Mouse (Mus musculus) adipocyte (in vitro differentiated cells): Measurements from ENCODE around the gene Pafah1b2.

Source experiments
- DNase-seq: peaks from one replicate; pipeline ENCODE4 v3.0.0-alpha.2; 2016; ENCODE audit warnings: low spot score

Pafah1b2 gene

DNA sequence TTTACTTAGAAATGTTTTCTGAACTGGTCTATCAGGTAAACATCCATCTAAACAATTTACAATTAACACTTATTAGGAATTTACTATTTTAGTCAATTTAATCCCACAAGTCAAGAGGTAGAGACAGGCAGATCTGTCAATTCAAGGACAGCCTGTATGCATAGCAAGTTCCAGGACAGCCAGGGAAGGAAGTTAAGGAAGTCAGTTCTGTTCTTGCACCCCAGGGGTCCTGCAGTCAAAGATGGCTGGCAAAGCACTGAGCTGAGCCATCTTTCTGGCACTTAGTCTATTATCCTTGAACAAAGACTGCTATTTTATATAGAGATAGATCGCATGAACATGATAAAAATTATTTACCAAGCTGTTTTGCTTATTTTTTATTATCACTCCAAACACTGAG is 31.9 kb downstream of the Pafah1b2 start:
- no peak for DNase-seq

DNA sequence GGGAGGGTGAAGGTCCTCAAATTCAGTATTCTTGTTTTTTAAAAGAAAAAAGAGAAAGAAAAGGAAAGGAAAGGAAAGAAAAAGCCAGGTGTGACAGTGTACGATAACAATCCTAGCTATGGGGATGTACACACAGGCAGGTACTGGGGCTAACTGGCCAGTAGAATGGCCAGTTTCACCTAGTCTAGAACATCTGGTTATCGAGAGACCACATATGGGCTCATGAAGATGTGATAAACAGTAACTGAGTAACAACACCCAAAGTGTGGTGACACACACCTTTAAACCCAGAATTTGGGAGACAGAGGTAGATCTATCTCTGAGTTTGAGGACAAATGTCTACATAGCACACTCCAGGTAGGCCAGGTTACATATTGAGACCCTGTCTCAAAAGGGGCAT is 32.7 kb downstream of the Pafah1b2 start:
- no peak for DNase-seq

DNA sequence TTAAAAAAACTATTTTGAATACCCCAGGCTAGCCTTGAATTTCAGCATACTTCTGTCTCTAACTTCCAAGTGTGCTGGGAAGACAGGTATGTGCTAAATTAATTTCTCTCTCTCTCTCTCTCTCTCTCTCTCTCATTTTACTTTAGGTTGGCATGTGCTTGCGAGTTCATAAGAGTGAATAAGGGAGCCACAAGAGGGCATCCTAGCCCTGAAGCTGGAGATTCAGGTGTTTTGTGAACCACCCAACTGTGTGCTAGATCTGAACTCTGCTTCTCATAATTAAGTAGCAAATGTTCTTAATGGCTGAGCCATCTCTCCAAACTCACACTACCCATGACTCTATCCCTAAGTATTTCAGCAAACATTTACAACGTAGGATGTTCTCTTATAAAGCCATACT is 35.6 kb downstream of the Pafah1b2 start:
- no peak for DNase-seq

DNA sequence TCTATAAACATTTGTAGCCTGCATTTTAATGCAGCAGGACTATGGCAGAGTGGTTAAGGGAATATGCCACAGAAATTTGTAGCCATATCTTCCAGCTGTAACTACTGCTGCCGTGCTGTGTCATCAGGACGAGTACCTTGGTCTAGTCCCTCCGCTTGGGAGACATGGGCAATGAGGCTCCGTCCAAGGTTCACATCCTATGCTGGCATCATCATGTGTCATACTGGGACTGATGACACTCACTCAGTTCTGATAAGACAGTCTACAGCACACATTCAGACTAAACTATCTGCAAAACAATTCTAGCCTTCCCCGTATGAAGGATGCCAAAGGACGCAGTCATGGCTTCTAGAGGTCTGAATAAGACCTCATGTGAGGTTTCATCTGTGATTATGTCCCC is 48.9 kb downstream of the Pafah1b2 start:
- no peak for DNase-seq

DNA sequence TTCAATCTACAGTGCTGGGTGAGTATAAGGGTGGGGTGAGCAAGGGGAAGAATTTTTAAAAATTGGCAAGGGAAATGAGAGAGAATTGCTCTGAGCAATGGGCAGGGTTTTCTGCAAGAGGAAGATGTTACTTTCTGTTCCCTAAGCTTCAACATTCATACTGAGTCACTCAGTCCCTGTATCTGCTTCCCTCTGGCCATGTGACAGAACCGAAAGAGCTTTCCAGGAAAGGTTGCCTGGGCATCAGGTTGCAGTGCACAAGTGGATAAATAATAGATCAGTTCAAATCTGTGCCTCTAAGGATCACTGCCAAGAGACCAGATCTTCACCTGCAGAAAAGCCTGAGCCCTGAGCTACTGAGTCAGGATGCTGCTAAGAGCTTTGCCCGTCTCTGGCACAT is 50.6 kb downstream of the Pafah1b2 start:
- DNase-seq: peak; percentile 42

DNA sequence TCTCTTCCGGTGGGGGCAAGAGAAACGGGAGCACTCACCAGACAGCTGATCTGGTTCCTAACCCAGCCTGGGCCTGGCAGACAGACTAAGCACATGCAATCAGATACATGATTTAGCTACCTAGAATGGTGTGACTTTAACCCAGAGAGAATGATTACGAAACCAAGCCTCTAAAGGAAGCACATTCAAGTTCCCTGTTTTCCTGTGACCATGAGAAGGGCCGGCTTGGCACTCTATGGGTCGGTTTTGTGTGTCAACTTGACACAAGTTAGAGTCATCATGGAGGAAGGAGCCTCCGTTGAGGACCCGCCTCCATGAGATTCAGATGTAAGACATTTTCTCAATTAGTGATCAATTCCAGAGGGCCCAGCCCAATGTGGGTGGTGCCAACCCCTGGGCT is 52.8 kb downstream of the Pafah1b2 start:
- peak; percentile 68 for DNase-seq

DNA sequence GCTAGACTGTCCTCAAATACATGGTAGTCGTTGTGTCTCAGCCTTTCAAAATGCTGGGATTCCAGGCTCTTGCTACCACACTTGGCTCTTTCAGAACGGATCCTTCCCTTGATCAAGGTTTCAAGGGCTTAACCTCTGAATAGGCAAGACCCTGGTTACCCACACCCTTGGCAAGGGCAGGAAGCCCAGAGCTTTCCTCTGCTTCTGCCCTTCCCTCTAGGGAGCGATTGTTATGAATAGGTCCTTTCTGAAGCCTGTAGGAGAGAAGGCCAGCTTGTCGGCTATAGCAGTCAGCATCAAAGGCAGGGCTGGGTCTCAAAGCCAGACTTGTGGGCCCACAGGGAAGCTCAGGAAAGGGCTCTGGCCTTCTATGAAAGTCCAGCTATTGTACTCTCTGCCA is 53.6 kb downstream of the Pafah1b2 start:
- DNase-seq: no peak

DNA sequence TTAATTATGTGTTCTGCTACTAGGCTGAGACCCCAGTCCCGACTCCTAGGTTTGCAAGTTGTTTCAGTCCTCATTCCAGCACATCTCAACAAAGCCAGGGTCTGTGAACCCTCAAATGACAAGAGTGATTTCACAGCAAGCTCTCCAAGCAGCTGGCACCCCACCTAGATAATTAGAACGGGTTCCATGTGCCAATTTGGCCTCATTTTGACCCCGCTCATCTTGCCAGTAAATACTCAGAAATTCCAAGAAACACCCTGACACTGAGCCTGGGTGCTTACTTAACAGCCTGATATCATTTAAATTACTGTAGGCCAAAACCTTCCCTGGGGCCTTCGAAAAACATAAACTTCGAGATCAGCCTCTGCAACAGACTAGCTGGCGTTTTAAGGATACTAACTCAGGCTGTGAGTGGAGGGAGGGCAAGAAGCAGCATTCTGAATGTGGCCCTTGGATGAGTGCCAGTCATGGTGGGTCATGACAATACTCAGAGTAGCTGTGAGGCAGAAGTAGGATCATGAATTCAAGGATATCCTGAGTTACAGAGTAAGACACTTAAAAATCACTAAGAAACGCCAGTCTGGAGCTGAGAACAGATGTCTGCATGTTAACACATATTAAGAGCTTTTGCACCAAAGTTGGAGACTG is 54.3 kb downstream of the Pafah1b2 start:
- peak; percentile 59 for DNase-seq

DNA sequence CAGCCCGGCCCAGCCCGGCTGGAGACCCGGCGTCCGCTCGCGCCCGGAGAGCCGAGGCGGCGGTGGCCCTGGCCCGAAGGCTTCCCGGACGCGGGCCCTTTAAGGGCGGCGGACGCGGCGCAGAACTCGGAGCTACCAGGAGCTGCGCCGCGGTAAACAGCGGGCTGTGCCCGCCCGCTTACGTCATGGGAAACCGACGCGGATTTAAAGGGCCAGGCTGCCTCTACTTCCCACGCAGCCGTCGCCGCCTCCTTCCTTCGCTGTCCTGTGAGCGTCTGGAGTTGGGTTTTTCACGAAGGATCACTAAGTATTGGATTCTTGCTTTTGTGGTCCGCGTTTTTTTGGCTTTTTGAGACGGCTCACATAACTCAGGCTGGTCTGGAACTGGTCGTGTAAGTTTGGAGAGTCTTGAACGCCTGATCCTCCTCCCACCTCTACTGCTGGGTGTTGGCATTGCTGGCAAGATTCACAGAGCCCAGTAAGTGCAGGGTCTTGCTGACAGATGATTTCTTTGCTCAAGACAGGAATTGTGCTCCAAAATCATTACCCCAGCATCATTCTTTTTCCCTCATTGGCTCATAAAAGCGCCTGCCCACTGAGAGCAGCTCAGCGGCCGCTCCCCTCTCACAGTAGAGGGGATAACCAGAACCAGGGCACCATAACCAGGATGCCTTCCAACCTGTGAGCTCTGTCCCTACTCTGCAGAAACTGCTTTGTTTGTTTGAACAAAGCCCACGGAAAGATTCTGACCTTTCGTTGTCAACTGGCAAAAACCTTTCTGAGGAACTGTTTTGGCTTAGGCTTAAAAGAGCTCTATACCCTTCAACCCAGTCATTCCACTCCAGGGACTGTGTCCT is 57.2 kb downstream of the Pafah1b2 start, which contains the start of gene Sidt2:
TSS of gene Sidt2 (minus strand) at position 152 of the 857 bp plus-strand sequence.
- peak; percentile 89 for DNase-seq

DNA sequence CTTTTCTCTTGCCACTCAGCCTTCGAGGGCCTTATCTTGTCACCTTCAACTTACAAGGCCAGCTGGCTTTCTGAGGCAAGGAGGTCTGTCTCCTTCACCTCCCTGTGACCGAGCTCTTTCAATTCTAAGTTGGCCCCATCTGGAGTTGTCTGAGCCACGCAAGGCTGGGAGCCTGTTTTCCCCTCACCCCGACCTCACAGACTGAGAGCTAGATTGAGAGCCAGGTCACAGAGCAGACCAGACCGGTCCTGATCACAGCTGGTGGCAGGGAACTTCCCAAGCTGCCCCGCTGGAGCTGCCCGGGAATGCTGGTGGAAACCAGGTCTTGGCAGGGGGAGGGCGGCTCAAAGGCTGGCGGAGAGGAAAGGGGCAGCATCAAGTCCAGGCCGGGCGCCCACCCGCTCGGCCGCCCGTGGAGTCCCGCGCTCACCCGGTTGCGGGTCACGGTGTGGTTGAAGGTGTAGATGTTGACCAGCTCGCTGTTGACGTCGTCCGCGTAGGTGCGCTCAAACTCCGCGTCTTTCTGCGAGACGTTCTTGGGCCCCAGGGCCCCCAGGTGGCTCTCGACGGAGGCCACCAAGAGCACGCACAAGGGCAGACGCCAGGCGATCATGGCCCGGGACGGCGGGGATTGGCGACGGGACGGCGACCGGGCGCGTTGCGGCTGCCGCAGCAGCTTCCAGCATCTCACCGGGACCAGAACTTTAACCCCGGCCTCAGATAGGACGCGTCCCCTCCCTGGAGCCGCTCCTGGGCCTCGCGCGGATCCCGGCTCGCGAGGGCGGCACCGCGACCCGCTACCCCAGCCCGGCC is 58.0 kb downstream of the Pafah1b2 start:
- peak; percentile 71 for DNase-seq

DNA sequence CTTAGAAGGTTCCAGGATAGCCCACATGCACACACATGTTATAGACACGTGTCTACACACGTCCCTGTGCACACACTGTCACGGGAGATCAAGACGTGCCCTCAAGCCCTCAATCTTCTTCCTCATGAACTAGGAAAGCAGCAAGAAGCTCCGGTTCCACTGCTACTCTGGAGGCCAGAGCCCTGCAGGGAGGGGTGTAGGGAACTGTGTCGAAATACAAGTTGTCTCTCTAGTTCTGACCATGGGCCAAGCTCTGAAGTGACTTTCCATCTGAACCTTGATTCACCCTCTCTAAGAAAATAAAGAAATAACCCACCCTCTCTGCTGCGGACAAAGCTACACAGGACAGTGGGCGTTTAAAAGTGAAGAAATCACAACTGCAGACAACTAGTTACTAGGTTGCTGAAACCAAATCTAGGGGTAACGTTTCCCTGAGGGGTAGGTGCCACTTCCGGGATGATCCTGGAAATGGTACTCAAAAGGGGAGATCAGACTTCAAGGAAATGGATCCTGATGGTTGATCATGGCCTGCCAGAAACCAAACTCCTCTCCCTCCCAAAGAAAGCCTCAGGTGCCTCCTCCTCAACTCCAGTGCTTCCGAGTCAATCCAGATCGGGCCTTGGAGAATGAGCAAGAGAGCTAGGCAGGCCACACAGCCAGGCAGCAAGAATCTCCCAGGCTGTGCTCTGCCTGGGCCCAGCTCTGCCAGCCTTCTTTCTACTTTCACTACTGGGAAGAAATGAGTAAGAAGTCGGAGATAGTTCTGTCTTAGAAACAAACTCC is 58.8 kb downstream of the Pafah1b2 start:
- DNase-seq: peak; percentile 70

DNA sequence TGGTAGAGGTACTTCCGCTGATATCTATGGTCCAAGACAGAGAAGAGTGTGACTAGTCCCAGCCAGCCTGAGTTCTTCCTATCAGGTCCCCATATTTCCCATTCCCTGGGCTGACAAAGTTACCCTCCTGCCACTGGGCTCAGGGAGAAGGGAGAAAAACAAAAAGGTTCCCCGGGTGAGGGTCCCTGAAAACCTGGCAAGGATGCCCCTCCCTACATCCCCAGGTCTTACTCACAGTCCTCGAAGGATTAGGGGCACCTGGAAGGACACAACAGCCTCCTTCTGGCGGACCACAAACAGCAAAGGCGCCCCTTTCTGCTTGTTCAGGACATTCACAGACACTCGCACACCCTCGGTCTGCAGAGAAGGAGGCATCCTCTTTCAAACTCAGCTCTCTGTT is 59.6 kb downstream of the Pafah1b2 start:
- DNase-seq: no peak

DNA sequence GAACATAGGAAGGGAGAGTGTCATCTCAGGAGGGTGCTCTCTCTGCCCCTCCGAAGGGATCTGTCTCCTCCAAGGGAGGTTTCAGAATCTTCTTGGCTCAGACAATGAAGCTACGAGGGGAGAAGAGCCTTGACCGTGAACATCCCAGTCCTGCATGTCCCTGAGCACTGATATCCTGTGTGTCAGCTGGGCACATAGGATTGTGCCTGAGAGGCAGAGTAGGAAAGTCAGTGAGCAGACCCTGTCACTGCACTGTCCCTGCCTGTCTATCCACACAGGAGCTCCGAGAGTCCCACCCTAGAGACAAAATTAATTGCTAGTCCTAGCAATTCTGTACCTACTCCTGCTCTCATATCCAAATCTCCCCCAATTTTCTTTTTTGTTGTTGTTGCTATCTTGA is 60.4 kb downstream of the Pafah1b2 start:
- DNase-seq: no peak

DNA sequence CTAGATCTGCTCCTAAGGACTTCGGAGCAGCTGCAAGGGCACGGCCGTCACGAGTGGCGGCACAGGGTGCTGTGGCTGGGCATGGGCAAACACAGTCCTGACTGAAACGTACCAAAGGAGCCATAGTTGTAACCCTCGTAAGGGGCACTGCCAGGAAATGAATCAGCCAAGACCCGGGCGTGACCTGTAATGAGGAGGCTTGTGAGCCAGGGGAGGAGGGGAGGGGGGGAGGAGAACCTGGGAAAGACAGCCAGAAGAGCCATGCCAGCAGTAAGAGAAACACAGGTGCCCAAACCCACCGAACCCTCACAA is 65.7 kb downstream of the Pafah1b2 start:
- no peak for DNase-seq

DNA sequence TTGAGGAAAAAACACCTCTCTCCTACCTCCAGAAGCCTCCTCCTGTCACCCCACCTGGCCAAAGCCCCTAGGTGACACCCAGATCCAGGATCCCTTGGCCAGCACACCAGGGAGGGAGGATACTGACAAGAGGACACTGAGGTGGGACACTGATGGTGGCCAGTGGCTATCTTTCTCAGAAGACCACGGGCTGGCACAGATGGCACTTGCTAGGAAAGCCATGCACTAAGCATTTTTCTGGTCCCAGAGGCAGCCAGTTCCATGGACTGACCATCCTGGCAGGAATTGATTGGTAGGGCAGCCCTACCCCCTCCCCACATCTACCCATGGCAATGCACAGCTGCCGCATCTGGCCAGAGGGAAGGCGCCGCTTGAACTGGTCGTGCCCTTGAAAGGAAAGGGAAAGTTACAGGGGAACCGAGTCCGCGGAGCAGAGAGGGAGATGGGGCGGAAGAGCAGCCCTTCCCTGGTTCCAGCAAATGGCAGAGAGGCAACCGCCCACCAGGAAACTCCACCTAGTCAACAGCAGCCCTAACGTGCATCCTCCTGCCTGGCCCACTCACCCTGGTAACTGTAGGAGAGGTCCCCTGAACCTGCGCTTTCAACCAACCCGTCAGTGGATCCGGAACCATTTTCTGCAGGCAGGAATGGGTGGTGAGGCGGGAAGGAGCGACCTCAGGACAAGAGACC is 66.2 kb downstream of the Pafah1b2 start:
- no peak for DNase-seq

DNA sequence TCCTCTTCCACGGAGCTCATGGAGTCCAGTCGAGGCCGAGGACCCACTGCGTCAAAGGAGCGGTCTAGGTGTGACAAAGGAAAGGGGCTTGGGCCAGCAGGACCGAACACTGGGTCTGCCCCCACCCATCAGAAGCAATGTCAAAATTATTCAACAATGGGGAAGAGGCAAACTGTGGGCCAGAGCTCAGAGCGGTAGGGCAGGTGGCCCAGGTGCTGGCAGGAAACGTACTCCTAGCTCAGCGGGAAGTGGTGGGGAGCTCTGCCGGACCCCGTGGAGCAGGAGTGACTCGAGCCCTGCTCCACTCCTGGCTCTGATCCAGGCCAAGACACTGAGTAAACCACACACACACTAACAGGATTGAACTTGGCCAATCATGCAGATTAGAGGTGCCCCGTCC is 66.8 kb downstream of the Pafah1b2 start:
- no peak for DNase-seq

DNA sequence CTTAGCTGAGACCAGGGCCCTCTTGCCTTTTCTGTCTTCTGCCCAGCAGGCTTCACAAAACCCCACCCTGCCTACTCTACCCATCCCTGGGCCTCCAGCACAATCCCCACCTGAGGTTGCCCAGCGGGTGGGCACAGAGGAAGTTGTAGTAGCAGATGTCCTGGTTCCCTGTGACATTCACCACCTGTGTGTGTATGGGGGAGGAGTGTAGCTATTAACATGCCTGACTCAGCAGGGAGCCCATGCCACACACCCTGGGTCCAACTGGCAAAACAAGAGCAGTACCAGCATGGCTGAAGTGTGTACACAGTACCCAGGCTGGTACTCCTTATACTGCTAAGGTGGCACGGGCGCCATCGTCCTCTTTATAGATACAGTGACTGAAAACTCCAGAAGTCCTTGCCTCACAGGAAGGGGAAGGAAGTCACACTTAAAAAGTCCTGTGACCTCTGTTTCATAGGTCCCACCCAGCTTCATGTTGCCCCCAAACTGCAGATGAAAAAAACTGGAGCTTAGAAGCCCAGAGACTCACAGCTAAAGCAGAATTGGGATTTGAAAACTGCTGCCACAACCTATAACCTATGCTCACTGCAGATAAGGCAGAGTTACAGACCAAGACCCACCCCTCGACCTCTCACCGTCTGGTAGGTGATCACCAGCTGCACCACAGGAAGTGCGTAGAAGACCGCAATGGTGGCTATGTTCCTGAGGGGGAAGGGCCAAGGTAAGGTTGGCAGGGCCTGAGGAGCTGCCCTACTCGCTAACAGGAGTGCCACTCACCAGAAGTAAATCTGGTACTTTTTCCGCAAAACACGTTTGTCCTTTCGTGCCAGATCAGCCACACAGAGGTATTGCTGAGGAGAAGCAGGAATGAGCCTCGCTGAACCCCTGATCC is 67.7 kb downstream of the Pafah1b2 start:
- no peak for DNase-seq

DNA sequence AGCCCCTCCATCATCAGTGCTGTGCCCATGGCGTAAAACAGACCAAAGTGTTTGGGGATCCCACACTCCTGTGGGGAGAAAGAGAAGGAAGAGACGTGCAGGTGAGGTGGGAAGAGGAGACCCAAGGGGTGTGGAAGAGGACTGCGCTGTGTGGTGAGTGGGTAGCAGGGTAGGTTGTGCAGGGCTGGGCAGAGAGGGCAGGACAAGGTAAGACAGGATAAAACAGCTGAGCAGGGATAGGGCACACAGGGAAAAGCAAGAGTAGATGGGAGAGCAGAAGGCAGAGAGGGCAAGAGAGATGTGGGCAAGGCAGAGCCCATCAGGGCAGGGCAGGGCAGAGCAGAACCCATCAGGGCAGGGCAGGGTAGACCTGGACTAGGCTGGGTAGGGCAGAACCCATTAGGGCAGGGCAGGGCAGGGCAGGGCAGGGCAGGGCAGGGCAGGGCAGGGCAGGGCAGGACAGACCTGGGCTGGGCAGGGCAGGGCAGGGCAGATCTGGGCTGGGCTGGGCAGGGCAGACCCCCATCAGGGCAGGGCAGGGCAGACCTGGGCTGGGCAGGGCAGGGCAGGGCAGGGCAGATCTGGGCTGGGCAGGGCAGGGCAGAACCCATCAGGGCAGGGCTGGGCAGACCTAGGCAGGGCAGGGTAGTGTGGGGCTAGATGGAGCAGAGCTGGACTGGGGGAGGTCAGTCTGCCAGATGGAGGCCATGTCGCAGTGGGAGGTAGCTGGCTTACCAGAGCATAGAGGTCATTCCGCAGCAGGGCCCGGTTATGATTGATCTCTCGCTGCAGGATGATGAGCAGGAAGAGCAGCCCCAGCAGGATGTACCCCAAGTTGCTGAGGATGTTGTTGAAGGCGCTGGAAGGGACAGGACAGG is 68.6 kb downstream of the Pafah1b2 start:
- no peak for DNase-seq

DNA sequence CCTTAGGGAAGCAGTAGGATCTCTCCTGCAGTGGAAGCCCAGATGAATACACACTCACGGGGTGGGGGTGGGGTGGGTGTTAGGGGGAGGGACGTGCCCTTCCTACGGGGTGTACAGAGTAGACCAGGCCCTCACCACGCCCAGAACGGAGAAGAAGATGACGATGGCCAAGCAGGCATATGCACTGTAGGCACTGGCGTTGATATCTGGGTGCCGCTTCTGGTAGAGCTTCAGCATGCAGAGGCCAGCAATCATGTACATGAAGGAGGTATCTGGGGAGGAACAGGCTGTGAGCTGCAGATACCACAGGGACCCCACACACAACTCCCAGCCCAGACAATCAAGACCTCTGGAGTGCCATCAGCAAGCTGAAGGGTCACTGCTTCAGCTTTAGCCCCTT is 69.6 kb downstream of the Pafah1b2 start:
- DNase-seq: no peak
